Mouse (Mus musculus): ENCODE results near the gene Stx2.

- TF ChIP-seq CTCF (IDR thresholded peaks at IDR 0.05; ENCODE audit: low read depth, low read length), result no peak
- TF ChIP-seq GATA1 (IDR thresholded peaks at IDR 0.05; ENCODE audit: borderline replicate concordance, low read length), result no peak
- TF ChIP-seq TAL1 (conservative IDR thresholded peaks at IDR 0.05; ENCODE audit: low read depth, low read length), result no peak
- TF ChIP-seq POLR2AphosphoS5 (IDR thresholded peaks at IDR 0.05; ENCODE audit: insufficient replicate concordance, low read depth, low read length), result no peak
- TF ChIP-seq GATA2 (IDR thresholded peaks at IDR 0.05; ENCODE audit: borderline replicate concordance, low read depth, low read length), result no peak
Measured at GRCm38 (mm10) chr5:129006031-129006788, 2.2 kb downstream of the Stx2 start.
